Mouse (Mus musculus): ENCODE data around the gene Stim2.

DNA sequence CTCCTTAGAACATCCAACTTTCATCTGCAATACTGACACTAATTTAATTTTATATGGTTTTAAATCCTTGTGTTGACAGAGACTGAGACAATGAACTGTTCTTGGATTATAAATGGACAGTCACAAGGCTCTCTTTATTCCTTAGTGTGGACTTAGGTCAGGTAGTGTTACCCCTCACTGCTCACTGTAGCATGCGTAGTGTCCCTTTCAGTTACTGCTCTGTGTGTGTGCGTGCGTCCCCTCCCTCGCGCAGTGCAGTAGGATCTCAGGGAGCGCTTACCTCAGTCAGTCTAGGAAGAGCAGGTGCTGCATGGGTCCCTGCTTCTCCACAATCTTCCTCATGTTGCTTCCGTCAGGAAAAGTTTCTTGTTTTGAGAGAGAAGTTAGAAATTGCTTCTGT is 43.7 kb downstream of the Stim2 start:
- TF ChIP-seq CHD2 (IDR thresholded peaks at IDR 0.05; ENCODE audit: low read length) (no peak), GABPA (IDR thresholded peaks at IDR 0.05; ENCODE audit: low read depth, low read length) (no peak), POLR2A (IDR thresholded peaks at IDR 0.05; ENCODE audit: control insufficient read depth in 1 of 2, insufficient read depth in 1 of 2, low read depth in 1 of 2, low read length in 2 of 2, poor library complexity in 1 of 2) (no peak), RAD21 (IDR thresholded peaks at IDR 0.05; ENCODE audit: low read depth, low read length) (no peak), ZKSCAN1 (IDR thresholded peaks at IDR 0.05; ENCODE audit: low read depth, low read length) (no peak), ETS1 (IDR thresholded peaks at IDR 0.05; ENCODE audit: low read depth, low read length) (no peak), ELF1 (IDR thresholded peaks at IDR 0.05; ENCODE audit: low read depth, low read length) (no peak), ZC3H11A (IDR thresholded peaks at IDR 0.05; ENCODE audit: low read depth, low read length) (no peak), CTCF (IDR thresholded peaks at IDR 0.05 in 2 of 3, conservative IDR thresholded peaks at IDR 0.05 in 1 of 3; ENCODE audit: control insufficient read depth in 1 of 3, insufficient read depth in 1 of 3, low read depth in 2 of 3, low read length in 3 of 3, poor library complexity in 1 of 3, severe bottlenecking in 1 of 3) (no peak), TAL1 (IDR thresholded peaks at IDR 0.05; ENCODE audit: low read length) (no peak), TCF12 (IDR thresholded peaks at IDR 0.05; ENCODE audit: low read depth, low read length) (no peak), MEF2A (IDR thresholded peaks at IDR 0.05; ENCODE audit: extremely low read depth, insufficient replicate concordance, low read depth, low read length, poor library complexity, severe bottlenecking) (no peak), EP300 (IDR thresholded peaks at IDR 0.05; ENCODE audit: low read depth in 1 of 2, low read length in 2 of 2) (no peak)

All from MEL (cell line).